Mouse (Mus musculus): ENCODE measurements around the gene Rep15.

The Rep15 gene

GRCm38 (mm10) chr6:147032303-147032925, at the start of gene Rep15:
TSS of gene Rep15 (plus strand) at chr6:147032584.
- no peak for DNase-seq (ENCODE audit: low spot score)

GRCm38 (mm10) chr6:146984569-146984968, 47.8 kb upstream of the Rep15 start:
- DNase-seq (ENCODE audit: low spot score) = no peak

GRCm38 (mm10) chr6:146994236-146994635, 38.1 kb upstream of the Rep15 start:
- DNase-seq (ENCODE audit: low spot score) = peak; percentile 51

GRCm38 (mm10) chr6:146995391-146995790, 37.0 kb upstream of the Rep15 start:
- DNase-seq (ENCODE audit: low spot score) = no peak

- no peak for DNase-seq (ENCODE audit: low spot score)
These were observed 36.5 kb upstream of the Rep15 start for GRCm38 (mm10) chr6:146995878-146996277.

GRCm38 (mm10) chr6:146997006-146997405, 35.4 kb upstream of the Rep15 start:
- no peak for DNase-seq (ENCODE audit: low spot score)

- DNase-seq (ENCODE audit: low spot score) = no peak
These were observed 33.7 kb upstream of the Rep15 start for GRCm38 (mm10) chr6:146998710-146999109.

GRCm38 (mm10) chr6:146999302-146999701, 33.1 kb upstream of the Rep15 start:
- no peak for DNase-seq (ENCODE audit: low spot score)

- DNase-seq (ENCODE audit: low spot score) = no peak
These were observed 32.6 kb upstream of the Rep15 start for GRCm38 (mm10) chr6:146999755-147000154.

- DNase-seq (ENCODE audit: low spot score) = no peak
These were observed 24.2 kb upstream of the Rep15 start for GRCm38 (mm10) chr6:147008148-147008547.

GRCm38 (mm10) chr6:147010358-147010757, 22.0 kb upstream of the Rep15 start:
- no peak for DNase-seq (ENCODE audit: low spot score)

GRCm38 (mm10) chr6:147010811-147011520, 21.4 kb upstream of the Rep15 start:
- no peak for DNase-seq (ENCODE audit: low spot score)

- no peak for DNase-seq (ENCODE audit: low spot score)
These were observed 20.8 kb upstream of the Rep15 start for GRCm38 (mm10) chr6:147011555-147011954.

- DNase-seq (ENCODE audit: low spot score) = no peak
These were observed 20.4 kb upstream of the Rep15 start for GRCm38 (mm10) chr6:147011977-147012376.

- no peak for DNase-seq (ENCODE audit: low spot score)
These were observed 18.8 kb upstream of the Rep15 start for GRCm38 (mm10) chr6:147013546-147013945.

GRCm38 (mm10) chr6:147017906-147018305, 14.5 kb upstream of the Rep15 start:
- no peak for DNase-seq (ENCODE audit: low spot score)

GRCm38 (mm10) chr6:147018364-147018763, 14.0 kb upstream of the Rep15 start:
- no peak for DNase-seq (ENCODE audit: low spot score)

GRCm38 (mm10) chr6:147021181-147021580, 11.2 kb upstream of the Rep15 start:
- DNase-seq (ENCODE audit: low spot score) = no peak

- DNase-seq (ENCODE audit: low spot score) = no peak
These were observed 9.8 kb upstream of the Rep15 start for GRCm38 (mm10) chr6:147022375-147023132.

GRCm38 (mm10) chr6:147023133-147023395, 9.3 kb upstream of the Rep15 start:
- DNase-seq (ENCODE audit: low spot score) = no peak

- no peak for DNase-seq (ENCODE audit: low spot score)
These were observed 8.8 kb upstream of the Rep15 start for GRCm38 (mm10) chr6:147023568-147023967.

- no peak for DNase-seq (ENCODE audit: low spot score)
These were observed 7.6 kb upstream of the Rep15 start for GRCm38 (mm10) chr6:147024761-147025160.

GRCm38 (mm10) chr6:147028396-147028795, 4.0 kb upstream of the Rep15 start:
- no peak for DNase-seq (ENCODE audit: low spot score)

All from layer of hippocampus, adult 9-10 months (tissue).